Mouse (Mus musculus) bone marrow, adult 2 months (tissue): ENCODE results near the gene Ttc9c.

Source experiments
- CTCF ChIP-seq: fragments of 200-500 bp; IDR thresholded peaks from 2 replicates; pipeline ENCODE4 v1.5.1; 2011; ENCODE audit warnings: low read length, control low read depth; ENCODE audit not compliant: control insufficient read depth, insufficient read depth
- POLR2A ChIP-seq: fragments of 200-500 bp; IDR thresholded peaks from 2 replicates; pipeline ENCODE4 v1.6.1; 2011; ENCODE audit warnings: low read depth, mild to moderate bottlenecking, control low read depth, low read length, borderline replicate concordance; ENCODE audit not compliant: control insufficient read depth

DNA sequence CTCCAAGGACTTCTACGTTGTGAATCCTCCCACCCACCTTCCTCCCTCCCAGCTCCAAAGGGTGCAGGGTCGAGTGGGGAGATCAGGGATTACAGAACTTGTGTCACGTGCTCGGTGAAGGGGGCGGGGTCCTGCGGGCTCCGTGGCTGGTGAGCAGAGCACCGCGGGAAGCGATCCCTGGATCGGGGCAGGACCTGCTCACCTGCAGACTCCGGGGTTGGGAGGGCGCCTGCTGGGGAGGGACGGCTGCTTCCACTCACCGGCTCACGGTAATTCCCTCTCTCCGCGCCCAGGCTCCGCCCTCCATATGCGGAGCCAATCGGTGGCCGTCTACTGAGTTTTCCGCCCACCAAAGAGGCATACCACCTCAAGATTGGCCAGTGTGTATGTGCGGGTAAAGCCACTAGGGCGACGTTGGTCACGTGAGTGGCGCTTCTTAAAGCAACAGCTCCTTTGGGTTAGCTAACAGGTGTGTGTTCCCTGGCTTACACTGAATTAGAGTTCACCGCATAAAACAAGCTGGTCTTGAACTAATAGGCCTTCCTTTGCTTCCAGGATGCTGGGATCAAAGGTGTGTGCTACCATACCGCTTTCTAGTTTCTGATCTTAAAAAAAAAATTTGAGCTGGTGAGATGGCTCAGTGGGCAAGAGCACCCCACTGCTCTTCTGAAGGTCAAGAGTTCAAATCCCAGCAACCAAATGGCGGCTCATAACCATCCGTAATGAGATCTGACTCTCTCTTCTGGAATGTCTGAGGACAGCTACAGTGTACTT, 32.9 kb downstream of the Ttc9c start, which contains the start of gene Taf6l:
- no peak for TF ChIP-seq CTCF
- peak; percentile 73; the same call in 1 of the 2 replicates for TF ChIP-seq POLR2A
